Mouse (Mus musculus) hindbrain, postnatal 0 days (tissue): ENCODE measurements around the gene Sbf2. TPM values are rescaled to one million over a fixed set of nuclear protein-coding genes. Genes with fewer than 3 reads are reported as not detected.
"Not testable (repeated sequence)": the region's sequence is repeated elsewhere in the genome, so short reads cannot be mapped to it uniquely, and the experiment has no call there.

Source experiments
- ATAC-seq: fragments of 200-750 bp; cut with Nextera tagmentation; 2 replicates; pipeline ENCODE4 v1.8.0; 2017; ENCODE audit warnings: mild to moderate bottlenecking, moderate TSS enrichment, moderate library complexity
- DNase-seq: peaks from one replicate; pipeline ENCODE4 v3.0.0-alpha.2; 2015; ENCODE audit warnings: low spot score
- H3K27ac ChIP-seq: fragments of 300-500 bp; sonication (generic); 2 replicates; pipeline ENCODE4 v1.5.1; 2014; ENCODE audit warnings: mild to moderate bottlenecking
- H3K27me3 ChIP-seq: fragments of 300-500 bp; sonication (generic); 2 replicates; pipeline ENCODE4 v1.6.1; 2014; ENCODE audit warnings: low read length, mixed read lengths; ENCODE audit not compliant: insufficient read depth
- H3K36me3 ChIP-seq: fragments of 300-500 bp; sonication (generic); 2 replicates; pipeline ENCODE4 v1.6.1; 2014; ENCODE audit warnings: low read length, mixed read lengths; ENCODE audit not compliant: insufficient read depth
- H3K4me1 ChIP-seq: fragments of 300-500 bp; sonication (generic); 2 replicates; pipeline ENCODE4 v1.6.1; 2014; ENCODE audit warnings: antibody characterized with exemption, low read length, mixed read lengths; ENCODE audit not compliant: insufficient read depth
- H3K4me2 ChIP-seq: fragments of 300-500 bp; sonication (generic); 2 replicates; pipeline ENCODE4 v1.6.1; 2014; ENCODE audit warnings: low read depth, mild to moderate bottlenecking, low read length, moderate library complexity, mixed read lengths
- H3K4me3 ChIP-seq: fragments of 300-500 bp; sonication (generic); 2 replicates; pipeline ENCODE4 v1.5.1; 2014; ENCODE audit warnings: low read length
- H3K9ac ChIP-seq: fragments of 300-500 bp; sonication (generic); replicated peaks from 2 replicates; pipeline ENCODE4 v1.6.1; 2014; ENCODE audit warnings: mild to moderate bottlenecking, low read length, moderate library complexity, mixed read lengths
- H3K9me3 ChIP-seq: fragments of 300-500 bp; sonication (generic); 2 replicates; pipeline ENCODE4 v1.6.1; 2016; ENCODE audit warnings: low read length, mixed read lengths
- CTCF ChIP-seq: IDR thresholded peaks from 2 replicates; pipeline ENCODE4 v1.5.1; 2016; ENCODE audit warnings: antibody characterized with exemption, control low read depth, low read depth
- WGBS: fragments of 180-500 bp; shearing (Covaris S2); extraction: QIAGEN DNeasy Blood & Tissue Kit; methylation state at CpG from one replicate; pipeline ENCODE4 v1.1.7; 2014; 5-methylcytosine and 5-hydroxymethylcytosine counted together
- polyA plus RNA-seq: library from polyadenylated mRNA; unstranded; fragments of >200 nt; fragmentation: Nextera tagmentation; extraction: Ambion mirVana; gene quantifications from 2 replicates; pipeline ENCODE4 v1.2.1, GENCODE M21; 2015
- total RNA-seq: library from RNA; depleted of rRNA; stranded (reverse); fragments of >200 nt; gene quantifications from 2 replicates; pipeline ENCODE4 v1.2.3, GENCODE M21; 2014

Gene Sbf2
- total and polyA plus RNA-seq, 2 experiments from 2014 or later: 40.3 to 70.5 TPM

DNA sequence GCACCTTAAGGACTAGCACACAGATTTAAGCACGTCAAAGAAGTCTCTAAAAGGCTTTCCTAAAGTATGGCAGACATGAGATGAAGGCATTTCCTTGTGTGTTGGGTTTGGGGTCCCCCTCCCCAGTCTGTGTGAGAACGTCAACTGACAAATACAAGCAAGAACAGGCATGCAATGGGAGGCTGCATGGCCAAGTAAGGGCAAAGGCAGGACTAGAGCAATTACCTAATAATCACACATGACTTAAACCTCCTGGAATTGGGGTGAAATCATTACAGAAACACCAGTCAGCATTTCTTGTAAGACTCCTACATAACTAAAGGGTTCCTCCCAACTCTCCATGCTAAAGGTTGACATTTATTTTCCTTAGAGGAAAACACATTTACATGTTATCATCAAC lies 75.5 kb downstream of the Sbf2 start:
- Histone ChIP-seq H3K9me3 (no peaks in the 10 kb centered on the region), H3K36me3 (no peaks in the 10 kb centered on the region), H3K27me3 (no peaks in the 10 kb centered on the region), H3K4me1 (no peaks in the 10 kb centered on the region), H3K4me3 (no peak overlapping the region), H3K27ac (no peak overlapping the region), H3K4me2 (no peak overlapping the region), H3K9ac (no peak overlapping the region)
- WGBS: 62% methylated on average over 2 of the region's 2 CpGs
- DNase-seq (no peak), ATAC-seq (no peak)
- no peak for TF ChIP-seq CTCF

DNA sequence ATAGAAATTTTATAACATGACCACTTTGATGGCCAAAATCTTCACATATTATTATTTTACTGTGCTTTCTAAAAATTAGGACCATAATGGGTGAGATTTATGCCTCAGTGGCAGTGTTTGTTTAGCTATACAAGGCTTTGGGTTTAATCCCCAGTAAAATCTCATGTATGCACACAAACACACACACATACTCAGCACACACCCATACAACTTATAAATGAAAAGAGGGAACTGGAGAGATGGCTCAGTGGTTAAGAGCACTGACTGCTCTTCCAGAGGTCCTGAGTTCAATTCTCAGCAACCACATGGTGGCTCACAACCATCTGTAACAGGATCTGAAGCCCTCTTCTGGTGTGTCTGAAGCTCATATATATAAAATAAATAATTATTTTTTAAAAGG lies 84.4 kb downstream of the Sbf2 start:
- not testable (repeated sequence) for H3K4me1 ChIP-seq, H3K4me2 ChIP-seq, H3K9ac ChIP-seq, H3K4me3 ChIP-seq, H3K27ac ChIP-seq, H3K27me3 ChIP-seq, H3K9me3 ChIP-seq, ATAC-seq, H3K36me3 ChIP-seq, DNase-seq

DNA sequence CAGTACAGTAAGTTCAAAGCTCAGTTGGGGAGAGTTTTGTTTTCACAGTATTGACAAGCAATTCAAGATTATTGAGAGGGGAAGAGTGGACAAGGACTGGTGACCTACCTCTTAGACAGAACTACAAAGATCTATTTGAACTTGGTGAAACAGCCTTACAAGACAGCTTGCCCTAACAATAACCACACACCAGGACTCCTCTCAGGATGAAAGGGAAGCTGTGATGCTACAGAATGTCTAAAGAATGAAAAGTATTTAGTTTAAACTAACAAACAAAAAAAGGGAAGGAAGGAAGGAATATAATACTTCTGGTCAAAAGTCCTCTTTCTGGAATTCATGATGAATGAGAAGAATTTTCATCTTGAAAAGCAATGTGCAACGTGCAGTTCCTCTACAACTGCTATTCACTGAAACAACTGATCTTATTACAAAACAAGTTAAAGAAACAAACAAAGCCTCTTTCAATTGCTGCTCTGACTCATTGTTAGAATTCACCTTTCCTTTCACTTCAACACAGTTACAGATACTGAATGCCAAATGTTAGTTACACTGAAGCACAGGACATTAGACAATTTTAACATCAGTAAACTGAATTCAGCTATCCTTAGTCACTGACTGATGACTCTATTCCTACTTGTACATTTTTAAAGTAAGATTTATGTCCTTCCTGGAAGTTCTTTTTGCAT lies 89.5 kb downstream of the Sbf2 start:
- H3K4me2 ChIP-seq: no peak overlapping the region
- 38% methylated on average over 1 of the region's 1 CpGs for WGBS

DNA sequence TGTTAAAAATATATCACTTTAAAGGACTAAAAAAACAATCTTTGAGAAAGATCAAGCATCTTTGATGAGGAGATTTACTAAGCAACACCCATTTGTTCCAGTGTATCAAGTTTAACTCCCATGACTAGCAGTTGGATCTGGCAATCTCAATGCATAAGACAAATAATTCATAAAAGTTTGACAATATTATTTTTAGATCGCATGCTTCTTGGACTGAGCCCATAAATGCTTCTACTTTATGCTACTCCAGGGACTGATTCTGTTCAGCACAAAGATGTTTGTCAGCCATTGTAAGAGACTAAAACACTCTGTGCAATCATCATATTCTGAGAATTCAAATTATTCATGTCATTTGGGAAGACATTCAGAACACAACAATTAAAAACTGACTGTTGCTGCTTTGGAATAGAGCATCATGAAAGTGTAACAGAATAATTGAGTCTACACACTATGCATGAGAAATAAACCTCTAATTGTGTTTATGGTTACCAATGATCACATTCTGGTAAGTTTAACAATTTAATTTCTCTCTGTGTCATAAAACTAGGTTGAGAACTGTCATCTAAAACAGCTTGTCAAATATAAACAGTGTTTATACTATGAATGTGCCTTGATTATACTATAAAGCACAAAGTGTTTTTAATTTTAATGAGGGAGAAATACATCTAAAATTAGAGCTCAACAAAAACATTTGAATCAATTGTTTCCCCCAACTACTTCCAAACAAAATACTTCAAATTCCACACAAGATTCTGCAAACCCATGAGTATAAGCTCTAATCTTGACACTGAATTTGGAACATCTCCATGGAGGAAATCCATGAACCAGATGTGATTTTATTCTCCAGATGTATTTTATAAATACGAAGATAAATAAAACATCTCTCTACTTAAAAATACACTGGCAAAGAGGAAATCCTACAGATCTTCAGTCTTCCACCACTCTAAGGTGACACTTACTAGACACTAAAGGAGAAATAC lies 98.2 kb downstream of the Sbf2 start:
- H3K27me3 ChIP-seq: no peaks in the 10 kb centered on the region
- 79% methylated on average over 2 of the region's 2 CpGs for WGBS
- no peaks in the 10 kb centered on the region for H3K4me1 ChIP-seq
- no peak for TF ChIP-seq CTCF
- ATAC-seq: no peak
- H3K9me3 ChIP-seq: no peaks in the 10 kb centered on the region
- H3K27ac ChIP-seq: no peak overlapping the region
- H3K36me3 ChIP-seq: no peaks in the 10 kb centered on the region
- H3K4me3 ChIP-seq: no peak overlapping the region
- H3K4me2 ChIP-seq: no peak overlapping the region
- H3K9ac ChIP-seq: no peak overlapping the region
- no peak for DNase-seq

More for the DNA sequence above, 89.5 kb downstream of the Sbf2 start:
- H3K9ac ChIP-seq: no peak overlapping the region
- ATAC-seq (no peak), DNase-seq (no peak)
- H3K4me1 ChIP-seq: no peaks in the 10 kb centered on the region
- H3K27ac ChIP-seq: no peak overlapping the region
- H3K36me3 ChIP-seq: no peaks in the 10 kb centered on the region
- no peaks in the 10 kb centered on the region for H3K27me3 ChIP-seq
- no peaks in the 10 kb centered on the region for H3K9me3 ChIP-seq
- no peak for TF ChIP-seq CTCF
- H3K4me3 ChIP-seq: no peak overlapping the region

DNA sequence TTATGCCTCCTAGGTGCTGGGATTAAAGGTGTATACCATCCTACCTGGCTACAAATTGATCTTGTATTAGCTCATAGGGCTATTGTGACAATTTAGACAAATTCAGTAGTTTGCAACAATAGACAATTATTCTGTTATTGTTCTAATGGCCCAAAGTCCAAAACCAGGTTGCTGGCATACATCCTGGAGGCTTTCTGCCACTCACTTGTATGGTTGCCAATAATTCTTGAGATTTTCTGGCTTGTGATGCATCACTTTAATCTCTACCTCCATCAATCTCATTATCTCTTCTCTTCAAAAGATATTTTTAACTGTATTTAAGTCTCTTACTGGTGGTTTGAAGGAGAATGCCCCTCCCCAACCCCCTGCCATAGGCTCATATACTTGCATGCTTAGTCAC lies 100.6 kb downstream of the Sbf2 start:
- no peak overlapping the region for H3K4me3 ChIP-seq
- no peaks in the 10 kb centered on the region for H3K27me3 ChIP-seq
- DNase-seq: no peak
- ATAC-seq: no peak
- H3K9me3 ChIP-seq: no peaks in the 10 kb centered on the region
- H3K4me1 ChIP-seq: no peaks in the 10 kb centered on the region
- no peak overlapping the region for H3K27ac ChIP-seq
- no peak overlapping the region for H3K4me2 ChIP-seq
- no peak overlapping the region for H3K9ac ChIP-seq
- H3K36me3 ChIP-seq: no peaks in the 10 kb centered on the region
- TF ChIP-seq CTCF: no peak

DNA sequence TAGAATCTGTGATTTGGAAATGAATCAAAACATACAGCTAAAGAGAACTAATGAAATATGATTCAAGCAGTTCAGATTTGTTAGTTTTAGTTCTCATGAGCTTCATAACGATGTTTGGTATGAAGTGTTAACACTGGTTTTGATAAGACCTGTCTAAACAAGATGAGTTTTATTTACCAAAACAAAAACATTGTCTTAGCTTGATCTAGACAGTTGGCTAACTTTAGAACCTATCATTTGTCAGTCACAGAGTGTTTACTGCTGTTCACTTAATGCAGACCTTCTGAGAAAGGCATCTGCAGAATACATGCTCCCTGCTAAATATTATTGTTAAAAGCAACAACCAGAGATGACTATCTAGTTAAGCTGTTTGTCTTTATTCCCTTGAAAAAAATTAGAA lies 116.1 kb downstream of the Sbf2 start:
- DNase-seq (no peak), ATAC-seq (no peak)
- H3K9ac ChIP-seq: no peak overlapping the region
- no peak for TF ChIP-seq CTCF
- no peak overlapping the region for H3K4me2 ChIP-seq
- no peaks in the 10 kb centered on the region for H3K9me3 ChIP-seq
- no peak overlapping the region for H3K4me3 ChIP-seq
- WGBS: 90% methylated on average over 1 of the region's 1 CpGs
- H3K27ac ChIP-seq: no peak overlapping the region
- H3K4me1 ChIP-seq: no peaks in the 10 kb centered on the region
- H3K36me3 ChIP-seq: no peaks in the 10 kb centered on the region
- H3K27me3 ChIP-seq: no peaks in the 10 kb centered on the region

DNA sequence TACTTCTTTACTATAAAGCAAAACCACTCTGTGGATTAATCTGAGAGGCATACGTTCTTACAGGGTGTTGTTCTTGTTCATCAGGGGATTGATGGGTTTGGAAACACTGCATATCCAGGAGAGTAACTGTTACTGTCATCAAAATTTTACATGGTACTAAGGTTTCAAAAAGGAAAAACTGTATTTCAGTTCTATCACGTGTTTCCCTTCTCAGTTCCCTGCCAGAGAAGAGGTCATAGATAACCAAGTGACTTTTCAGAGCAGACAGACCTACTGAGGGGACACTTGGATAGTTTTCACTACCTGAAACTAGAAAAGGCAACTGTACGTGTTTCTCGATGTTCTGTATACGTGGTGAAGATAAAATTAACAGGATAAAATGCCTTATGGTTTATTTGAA lies 123.7 kb downstream of the Sbf2 start:
- Histone ChIP-seq H3K27me3 (no peaks in the 10 kb centered on the region), H3K36me3 (no peaks in the 10 kb centered on the region), H3K4me2 (no peak overlapping the region), H3K9me3 (no peaks in the 10 kb centered on the region), H3K9ac (no peak overlapping the region), H3K4me1 (no peaks in the 10 kb centered on the region), H3K27ac (no peak overlapping the region), H3K4me3 (no peak overlapping the region)
- no peak for TF ChIP-seq CTCF
- WGBS: 92% methylated on average over 5 of the region's 5 CpGs
- ATAC-seq: no peak
- DNase-seq: no peak
